Mouse (Mus musculus): ENCODE data around the gene Fbxw8.

Gene Fbxw8

GRCm38 (mm10) chr5:118154839-118155564 is at the start of gene Fbxw8:
TSS of gene Fbxw8 (minus strand) at chr5:118155464.
- DNase-seq (ENCODE audit: low spot score in 2 of 2), result peak; percentile 92 to 94

GRCm38 (mm10) chr5:118204675-118205440 is 49.6 kb upstream of the Fbxw8 start:
- DNase-seq (ENCODE audit: low spot score in 2 of 2), result no peak

- no peak for DNase-seq (ENCODE audit: low spot score in 2 of 2)
These were observed 44.4 kb upstream of the Fbxw8 start for GRCm38 (mm10) chr5:118199670-118200069.

- DNase-seq (ENCODE audit: low spot score in 2 of 2), result no peak
These were observed 42.2 kb upstream of the Fbxw8 start for GRCm38 (mm10) chr5:118197421-118197820.

- DNase-seq (ENCODE audit: low spot score in 2 of 2), result no peak
These were observed 37.0 kb upstream of the Fbxw8 start for GRCm38 (mm10) chr5:118192221-118192620.

GRCm38 (mm10) chr5:118190491-118190890 is 35.2 kb upstream of the Fbxw8 start:
- DNase-seq (ENCODE audit: low spot score in 2 of 2), result no peak

GRCm38 (mm10) chr5:118188356-118188755 is 33.1 kb upstream of the Fbxw8 start:
- no peak for DNase-seq (ENCODE audit: low spot score in 2 of 2)

- DNase-seq (ENCODE audit: low spot score in 2 of 2), result no peak
These were observed 31.8 kb upstream of the Fbxw8 start for GRCm38 (mm10) chr5:118186903-118187633.

- no peak for DNase-seq (ENCODE audit: low spot score in 2 of 2)
These were observed 22.4 kb upstream of the Fbxw8 start for GRCm38 (mm10) chr5:118177640-118178039.

- no peak for DNase-seq (ENCODE audit: low spot score in 2 of 2)
These were observed 19.9 kb upstream of the Fbxw8 start for GRCm38 (mm10) chr5:118175137-118175536.

GRCm38 (mm10) chr5:118174310-118175009 is 19.2 kb upstream of the Fbxw8 start:
- no peak for DNase-seq (ENCODE audit: low spot score in 2 of 2)

GRCm38 (mm10) chr5:118172078-118172723 is 16.9 kb upstream of the Fbxw8 start:
- DNase-seq (ENCODE audit: low spot score in 2 of 2), result no peak

GRCm38 (mm10) chr5:118171665-118172064 is 16.4 kb upstream of the Fbxw8 start:
- DNase-seq (ENCODE audit: low spot score in 2 of 2), result peak in 1 of 2 experiments; percentile 67

GRCm38 (mm10) chr5:118170888-118171529 is 15.7 kb upstream of the Fbxw8 start:
- DNase-seq (ENCODE audit: low spot score in 2 of 2), result no peak

GRCm38 (mm10) chr5:118169222-118170221 is 14.3 kb upstream of the Fbxw8 start:
- peak in 1 of 2 experiments; percentile 63 for DNase-seq (ENCODE audit: low spot score in 2 of 2)

- peak; percentile 77 for DNase-seq (ENCODE audit: low spot score in 2 of 2)
These were observed 12.3 kb upstream of the Fbxw8 start for GRCm38 (mm10) chr5:118167561-118167995.

GRCm38 (mm10) chr5:118165462-118165861 is 10.2 kb upstream of the Fbxw8 start:
- no peak for DNase-seq (ENCODE audit: low spot score in 2 of 2)

- peak; percentile 70 to 78 for DNase-seq (ENCODE audit: low spot score in 2 of 2)
These were observed 9.3 kb upstream of the Fbxw8 start, which contains the start of gene Hrk for GRCm38 (mm10) chr5:118164581-118164980. TSS of gene Hrk (plus strand) at chr5:118164648.

GRCm38 (mm10) chr5:118160691-118161090 is 5.4 kb upstream of the Fbxw8 start:
- no peak for DNase-seq (ENCODE audit: low spot score in 2 of 2)
